ENCODE assay signal across 23 mouse cellular contexts in the genomic region with DNA sequence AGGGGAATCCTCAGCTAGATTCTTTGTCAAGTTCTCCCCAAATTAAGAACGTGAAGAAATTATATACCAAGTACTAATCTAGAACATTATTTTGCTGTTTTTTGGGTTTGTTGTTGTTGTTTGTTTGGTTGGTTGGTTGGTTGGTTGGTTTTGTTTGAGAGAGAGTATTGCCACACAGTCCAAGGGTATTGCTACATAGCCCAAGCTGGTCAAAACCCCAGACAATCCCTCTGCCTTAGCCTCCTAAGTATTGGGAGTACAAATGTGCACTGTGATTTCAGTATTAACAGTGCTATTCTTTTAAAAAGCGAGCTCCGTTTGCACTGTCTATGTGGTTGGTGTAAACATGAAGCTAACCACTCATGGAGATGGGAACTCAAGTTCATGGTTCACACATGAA.
"Had no signal": no experiment of that assay in that cellular context is flagged by ENCODE, and none has a peak within 500 bp of the region (broad histone marks: within the 10 kb centered on the region; RNA-seq: fewer than 3 reads in every experiment).

No protein-coding gene starts in this region.

- DNase-seq: kidney, adult 2 months; kidney, postnatal 25 days; layer of hippocampus, adult 9-11 months; liver; liver, embryonic 13.5 days; right cerebral cortex, adult 18-20 months; right cerebral cortex, postnatal 14 days; right cerebral cortex, postnatal 4 days; thymus, adult 2 months; thymus, postnatal 14 days; thymus, postnatal 4 days had no signal

- H3K27ac ChIP-seq: kidney, postnatal 0 days; layer of hippocampus, adult 2 months; limb, embryonic 10.5 days; limb, embryonic 13.5 days; liver, embryonic 13.5 days; lung, embryonic 15.5 days; macrophage; midbrain, embryonic 10.5 days; midbrain, embryonic 13.5 days; stomach, postnatal 0 days had no signal

- H3K4me2 ChIP-seq: limb, embryonic 13.5 days; liver, embryonic 13.5 days; lung, embryonic 15.5 days; midbrain, embryonic 13.5 days had no signal

- ATAC-seq: intestine, postnatal 0 days; midbrain, embryonic 13.5 days; midbrain, embryonic 16.5 days had no signal

- H3K4me1 ChIP-seq: limb, embryonic 10.5 days; limb, embryonic 13.5 days; liver, embryonic 13.5 days; lung, embryonic 15.5 days; midbrain, embryonic 10.5 days; midbrain, embryonic 13.5 days had no signal

- H3K9me3 ChIP-seq: limb, embryonic 10.5 days; limb, embryonic 13.5 days; liver, embryonic 13.5 days; lung, embryonic 15.5 days; megakaryocyte, embryonic 14.5 days; midbrain, embryonic 10.5 days; midbrain, embryonic 13.5 days had no signal

- H3K27me3 ChIP-seq: limb, embryonic 13.5 days; liver, embryonic 13.5 days; lung, embryonic 15.5 days; megakaryocyte, embryonic 14.5 days; midbrain, embryonic 13.5 days had no signal

- H3K4me3 ChIP-seq: layer of hippocampus, adult 2 months; limb, embryonic 10.5 days; limb, embryonic 13.5 days; liver, embryonic 13.5 days; lung, embryonic 15.5 days; megakaryocyte, embryonic 14.5 days; midbrain, embryonic 10.5 days; midbrain, embryonic 13.5 days had no signal

- H3K36me3 ChIP-seq: limb, embryonic 10.5 days; limb, embryonic 13.5 days; liver, embryonic 13.5 days; lung, embryonic 15.5 days; midbrain, embryonic 10.5 days; midbrain, embryonic 13.5 days had no signal

- H3K9ac ChIP-seq: limb, embryonic 13.5 days; liver, embryonic 13.5 days; lung, embryonic 15.5 days; midbrain, embryonic 13.5 days had no signal
